Comparison of ENCODE assay signal across 12 mouse cellular contexts in the genomic region with DNA sequence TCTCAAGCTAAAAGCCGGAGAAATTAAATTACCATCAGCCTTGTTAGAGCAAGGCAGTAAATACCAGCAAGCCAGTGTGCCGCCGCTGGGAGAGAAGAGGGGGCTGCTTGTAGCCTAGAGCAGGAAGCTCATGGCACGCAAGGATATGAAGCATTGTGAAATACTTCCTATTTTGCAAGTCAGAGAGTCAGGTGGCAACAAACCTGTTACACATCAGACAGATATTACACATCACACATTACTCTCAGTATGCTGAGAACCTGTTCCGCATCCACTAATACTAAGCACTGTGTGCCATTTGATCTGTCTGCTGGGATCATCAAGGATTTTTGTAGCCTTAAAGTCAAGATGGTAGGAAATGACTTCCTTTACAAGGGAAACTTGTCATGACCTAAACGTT.
"Had no signal": no experiment of that assay in that cellular context is flagged by ENCODE, and none has a peak within 500 bp of the region (broad histone marks: within the 10 kb centered on the region; RNA-seq: fewer than 3 reads in every experiment).

No protein-coding gene starts in this region.

- DNase-seq: kidney, adult 2 months; kidney, postnatal 36 days; liver, embryonic 13.5 days; lung, adult 2 months; lung, postnatal 10 days; lung, postnatal 4 days; retina, postnatal 1 day had no signal

- H3K4me1 ChIP-seq: limb, embryonic 15.5 days; liver, embryonic 13.5 days; neural tube, embryonic 12.5 days had no signal

- ATAC-seq: intestine, embryonic 16.5 days; midbrain, embryonic 15.5 days had no signal

- H3K4me3 ChIP-seq: left cerebral cortex, adult 2 months; limb, embryonic 15.5 days; liver, embryonic 13.5 days; midbrain, embryonic 15.5 days; neural tube, embryonic 12.5 days had no signal

- H3K9ac ChIP-seq: limb, embryonic 15.5 days; liver, embryonic 13.5 days; midbrain, embryonic 15.5 days; neural tube, embryonic 12.5 days had no signal

- H3K9me3 ChIP-seq: limb, embryonic 15.5 days; liver, embryonic 13.5 days; midbrain, embryonic 15.5 days; neural tube, embryonic 12.5 days had no signal

- H3K36me3 ChIP-seq: midbrain, embryonic 15.5 days; neural tube, embryonic 12.5 days had no signal

- H3K27ac ChIP-seq: left cerebral cortex, adult 2 months; limb, embryonic 15.5 days; liver, embryonic 13.5 days; midbrain, embryonic 15.5 days; neural tube, embryonic 12.5 days had no signal

- H3K27me3 ChIP-seq: limb, embryonic 15.5 days; liver, embryonic 13.5 days; midbrain, embryonic 15.5 days; neural tube, embryonic 12.5 days had no signal

- H3K4me2 ChIP-seq: limb, embryonic 15.5 days; liver, embryonic 13.5 days; midbrain, embryonic 15.5 days; neural tube, embryonic 12.5 days had no signal
